9 mouse cellular contexts compared by ENCODE assay signal in genomic region chr3:143240545-143241383, GRCm38 (mm10).
A peak's percentile ranks its signal among the peaks of the same experiment; 100 is the strongest.
DNase-seq lines count a peak whose midpoint lies in the region; ATAC-seq and TF ChIP-seq lines count a peak whose summit lies in the region.
"Had no signal": no experiment of that assay in that cellular context is flagged by ENCODE, and none has a peak within 500 bp of the region (broad histone marks: within the 10 kb centered on the region; RNA-seq: fewer than 3 reads in every experiment).

No protein-coding gene starts in this region.

- TF ChIP-seq CTCF in intestine, postnatal 0 days (IDR thresholded peaks at IDR 0.05; ENCODE audit: low read depth), result peak; percentile 69
- peak; percentile 72 for TF ChIP-seq CTCF in stomach, postnatal 0 days (IDR thresholded peaks at IDR 0.05; ENCODE audit: low read depth)
- no peak for TF ChIP-seq CTCF in liver, postnatal 0 days (IDR thresholded peaks at IDR 0.05; ENCODE audit: low read depth)

- H3K27me3 ChIP-seq in intestine, postnatal 0 days (replicated peaks; ENCODE audit: control insufficient read depth, insufficient read depth, low read length), result no peaks in the 10 kb centered on the region
- no peaks in the 10 kb centered on the region for H3K27me3 ChIP-seq in intestine, embryonic 15.5 days (replicated peaks)
- H3K27me3 ChIP-seq in stomach, postnatal 0 days (ENCODE audit: control insufficient read depth, insufficient read depth, low read length), result no peaks in the 10 kb centered on the region
- H3K27me3 ChIP-seq in liver, postnatal 0 days (ENCODE audit: insufficient read depth, low read length), result no peaks in the 10 kb centered on the region
- H3K27me3 ChIP-seq: liver, embryonic 12.5 days had no signal

- H3K4me1 ChIP-seq in intestine, postnatal 0 days (replicated peaks; ENCODE audit: control insufficient read depth, insufficient read depth, low read length), result no peaks in the 10 kb centered on the region
- no peaks in the 10 kb centered on the region for H3K4me1 ChIP-seq in intestine, embryonic 15.5 days (replicated peaks)
- H3K4me1 ChIP-seq in stomach, postnatal 0 days (replicated peaks; ENCODE audit: control insufficient read depth, insufficient read depth), result no peaks in the 10 kb centered on the region
- H3K4me1 ChIP-seq in liver, postnatal 0 days (ENCODE audit: insufficient read depth), result no peaks in the 10 kb centered on the region
- H3K4me1 ChIP-seq: liver, embryonic 12.5 days had no signal

- 72% methylated on average over 7 of the region's 7 CpGs for WGBS in intestine, postnatal 0 days
- 71% methylated on average over 7 of the region's 7 CpGs for WGBS in intestine, embryonic 15.5 days
- 70% methylated on average over 7 of the region's 7 CpGs for WGBS in stomach, postnatal 0 days
- 67% methylated on average over 7 of the region's 7 CpGs for WGBS in liver, postnatal 0 days (ENCODE audit: insufficient replicate concordance)

- no peak overlapping the region for H3K9ac ChIP-seq in intestine, postnatal 0 days (ENCODE audit: low read depth, low read length)
- H3K9ac ChIP-seq in intestine, embryonic 15.5 days, result no peak overlapping the region
- H3K9ac ChIP-seq in stomach, postnatal 0 days (ENCODE audit: low read length), result no peak overlapping the region
- no peak overlapping the region for H3K9ac ChIP-seq in liver, postnatal 0 days (replicated peaks)
- H3K9ac ChIP-seq: liver, embryonic 12.5 days had no signal

- H3K27ac ChIP-seq in intestine, postnatal 0 days (ENCODE audit: low read depth, low read length), result no peak overlapping the region
- no peak overlapping the region for H3K27ac ChIP-seq in intestine, embryonic 15.5 days
- no peak overlapping the region for H3K27ac ChIP-seq in stomach, postnatal 0 days (replicated peaks)
- no peak overlapping the region for H3K27ac ChIP-seq in liver, postnatal 0 days (ENCODE audit: low read depth)
- H3K27ac ChIP-seq: liver, embryonic 12.5 days had no signal

- H3K4me3 ChIP-seq in intestine, postnatal 0 days (ENCODE audit: low read depth, low read length), result no peak overlapping the region
- no peak overlapping the region for H3K4me3 ChIP-seq in intestine, embryonic 15.5 days (replicated peaks)
- H3K4me3 ChIP-seq in stomach, postnatal 0 days (ENCODE audit: low read depth, low read length), result no peak overlapping the region
- H3K4me3 ChIP-seq in liver, postnatal 0 days (ENCODE audit: low read depth, low read length), result no peak overlapping the region
- H3K4me3 ChIP-seq: liver, embryonic 12.5 days had no signal

- no peak overlapping the region for H3K4me2 ChIP-seq in intestine, postnatal 0 days (replicated peaks; ENCODE audit: low read depth)
- no peak overlapping the region for H3K4me2 ChIP-seq in intestine, embryonic 15.5 days (replicated peaks)
- H3K4me2 ChIP-seq in stomach, postnatal 0 days (replicated peaks; ENCODE audit: low read depth), result no peak overlapping the region
- H3K4me2 ChIP-seq in liver, postnatal 0 days (ENCODE audit: low read depth, low read length), result no peak overlapping the region
- H3K4me2 ChIP-seq: liver, embryonic 12.5 days had no signal

- H3K9me3 ChIP-seq in intestine, postnatal 0 days (ENCODE audit: control insufficient read depth), result no peaks in the 10 kb centered on the region
- no peaks in the 10 kb centered on the region for H3K9me3 ChIP-seq in intestine, embryonic 15.5 days
- no peaks in the 10 kb centered on the region for H3K9me3 ChIP-seq in stomach, postnatal 0 days (ENCODE audit: control insufficient read depth, low read length)
- no peaks in the 10 kb centered on the region for H3K9me3 ChIP-seq in liver, postnatal 0 days (ENCODE audit: low read length)
- H3K9me3 ChIP-seq: liver, embryonic 12.5 days had no signal

- no peaks in the 10 kb centered on the region for H3K36me3 ChIP-seq in intestine, postnatal 0 days (ENCODE audit: control insufficient read depth, insufficient read depth)
- H3K36me3 ChIP-seq in intestine, embryonic 15.5 days, result no peaks in the 10 kb centered on the region
- no peaks in the 10 kb centered on the region for H3K36me3 ChIP-seq in stomach, postnatal 0 days (ENCODE audit: control insufficient read depth, insufficient read depth, low read length)
- no peaks in the 10 kb centered on the region for H3K36me3 ChIP-seq in liver, postnatal 0 days (replicated peaks; ENCODE audit: insufficient read depth, low read length)
- H3K36me3 ChIP-seq: G1E; liver, embryonic 12.5 days had no signal

- ATAC-seq in intestine, postnatal 0 days, result no peak
- ATAC-seq in intestine, embryonic 15.5 days, result no peak
- ATAC-seq in stomach, postnatal 0 days (ENCODE audit: low FRiP score, low TSS enrichment), result no peak
- no peak for ATAC-seq in liver, postnatal 0 days
- ATAC-seq: liver, embryonic 12.5 days had no signal

- peak; percentile 1 for DNase-seq in ovary, postnatal 14 days (ENCODE audit: low spot score)
- DNase-seq in ovary, postnatal 10 days (ENCODE audit: low spot score), result no peak
- peak; percentile 32 for DNase-seq in forelimb bud, embryonic 11.5 days (ENCODE audit: low read depth, low spot score)
- DNase-seq in stomach, postnatal 0 days (ENCODE audit: low spot score), result no peak
- no peak for DNase-seq in liver, postnatal 0 days

- no peak for TF ChIP-seq EP300 in stomach, postnatal 0 days (optimal IDR thresholded peaks at IDR 0.05)
- no peak for TF ChIP-seq EP300 in liver, postnatal 0 days (IDR thresholded peaks at IDR 0.05; ENCODE audit: low read depth)

Comparison
In these comparisons a context has a peak if more than half of its experiments do, and no peak if none do; other contexts are left out.
1. DNase-seq: peak in ovary, postnatal 14 days (single experiment) and forelimb bud, embryonic 11.5 days (single experiment); none in ovary, postnatal 10 days (single experiment), stomach, postnatal 0 days (single experiment) and liver, postnatal 0 days (single experiment).